Mouse (Mus musculus): ENCODE measurements around the gene Gm44805. TPM values are rescaled to one million over a fixed set of nuclear protein-coding genes. Genes with fewer than 3 reads are reported as not detected.
A peak's percentile ranks its signal among the peaks of the same experiment; 100 is the strongest.

Gene Gm44805
- polyA plus RNA-seq, 1 experiment from 2014 or later, result not detected

DNA sequence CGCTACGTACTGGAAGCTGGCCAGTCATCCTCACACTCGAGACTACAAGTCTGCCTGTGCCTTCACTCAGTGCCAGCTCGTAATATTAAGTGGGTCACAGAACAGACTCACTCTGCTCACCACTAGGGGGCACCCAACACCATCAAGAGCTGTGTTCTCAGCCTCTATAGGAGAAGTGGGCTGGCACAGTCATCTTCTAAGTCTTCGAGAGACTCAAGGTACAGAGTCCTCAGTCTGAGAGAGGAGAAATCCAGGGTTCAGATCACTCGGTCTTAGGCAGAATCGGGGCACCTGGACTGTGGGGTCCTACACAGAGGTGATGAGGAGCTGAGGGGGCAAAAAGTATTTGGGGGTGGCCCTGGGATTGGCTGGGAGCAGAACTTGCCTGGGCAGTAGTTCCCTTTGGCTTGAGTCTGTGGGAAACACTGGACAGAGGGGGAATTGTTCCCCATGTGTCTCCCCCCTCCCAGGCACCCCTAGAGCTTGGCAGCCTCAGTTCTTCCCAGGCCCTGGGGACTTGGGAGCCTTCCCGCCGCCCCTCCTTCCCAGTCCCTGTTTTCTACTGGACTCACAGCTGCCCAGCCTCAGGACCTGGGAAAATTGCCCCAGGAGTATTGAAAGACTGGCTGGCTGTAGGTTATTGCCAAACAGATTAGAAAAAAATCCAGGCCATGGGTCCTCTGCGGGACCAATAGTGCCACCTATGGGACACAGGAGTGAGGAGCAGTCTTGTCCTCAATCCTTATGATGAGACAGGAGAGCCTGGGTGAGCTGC lies 12.1 kb downstream of the Gm44805 start:
- 8% methylated on average over 10 of the region's 10 CpGs for WGBS
- peaks cover 10% of the 10 kb centered on the region for H3K4me1 ChIP-seq
- peak; percentile 57 for ATAC-seq (ENCODE audit: low FRiP score)
- no peak overlapping the region for H3K4me3 ChIP-seq
- H3K36me3 ChIP-seq, result no peaks in the 10 kb centered on the region
- 0 out of 2 replicates have a peak overlapping the region, but pooled peaks have one; percentile 4 for H3K27ac ChIP-seq
- H3K9me3 ChIP-seq (replicated peaks), result no peaks in the 10 kb centered on the region
- 0 out of 2 replicates have a peak overlapping the region, but pooled peaks have one; percentile 3 for H3K9ac ChIP-seq
- H3K27me3 ChIP-seq, result no peaks in the 10 kb centered on the region
- H3K4me2 ChIP-seq (replicated peaks), result 0 out of 2 replicates have a peak overlapping the region, but pooled peaks have one; percentile 5

DNA sequence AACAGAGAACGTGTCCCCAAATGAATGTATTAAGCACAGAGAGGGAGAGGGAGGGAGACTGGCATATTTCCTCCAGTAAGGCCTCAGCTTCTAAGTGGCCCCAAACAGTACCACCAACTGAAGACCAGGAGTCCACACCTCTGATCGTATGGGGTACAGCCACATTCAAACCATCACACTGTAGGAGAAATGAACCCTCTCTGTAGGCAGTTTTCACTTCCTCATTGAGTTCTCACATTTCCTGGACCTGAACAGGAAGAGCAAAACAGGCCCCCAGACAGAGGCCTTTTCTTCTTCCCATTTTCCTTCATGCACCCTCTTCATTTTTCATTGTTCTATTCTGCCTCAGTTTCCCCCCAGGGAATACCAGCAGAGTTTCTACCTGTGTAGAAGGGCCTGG lies 13.8 kb downstream of the Gm44805 start:
- H3K4me2 ChIP-seq (replicated peaks), result no peak overlapping the region
- no peak overlapping the region for H3K9ac ChIP-seq
- H3K4me3 ChIP-seq, result no peak overlapping the region
- ATAC-seq (ENCODE audit: low FRiP score), result no peak
- H3K36me3 ChIP-seq, result no peaks in the 10 kb centered on the region
- WGBS, result 70% methylated on average over 2 of the region's 2 CpGs
- no peaks in the 10 kb centered on the region for H3K9me3 ChIP-seq (replicated peaks)
- no peaks in the 10 kb centered on the region for H3K27me3 ChIP-seq
- H3K4me1 ChIP-seq, result peaks cover 19% of the 10 kb centered on the region
- H3K27ac ChIP-seq, result no peak overlapping the region

DNA sequence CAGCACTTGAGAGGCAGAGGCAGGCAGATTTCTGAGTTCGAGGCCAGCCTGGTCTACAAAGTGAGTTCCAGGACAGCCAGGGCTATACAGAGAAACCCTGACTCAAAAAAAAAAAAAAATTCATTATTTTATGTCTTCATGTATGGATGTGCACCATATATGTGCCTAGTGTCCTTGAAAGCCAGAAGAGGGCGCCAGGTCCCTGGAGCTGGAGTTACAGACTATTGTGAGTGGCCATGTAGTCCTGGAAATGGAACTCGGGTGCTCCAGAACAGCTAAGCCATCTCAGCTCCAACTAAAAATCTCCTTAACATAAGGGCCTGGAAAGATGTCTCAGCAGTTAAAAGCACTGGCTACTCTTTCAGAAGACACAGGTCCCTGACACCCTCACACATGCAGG lies 14.5 kb downstream of the Gm44805 start:
- no peaks in the 10 kb centered on the region for H3K27me3 ChIP-seq
- H3K4me2 ChIP-seq (replicated peaks), result no peak overlapping the region
- H3K9me3 ChIP-seq (replicated peaks), result no peaks in the 10 kb centered on the region
- no peak overlapping the region for H3K4me3 ChIP-seq
- H3K4me1 ChIP-seq, result peaks cover 19% of the 10 kb centered on the region
- no peak overlapping the region for H3K9ac ChIP-seq
- no peak for ATAC-seq (ENCODE audit: low FRiP score)
- H3K27ac ChIP-seq, result no peak overlapping the region
- 67% methylated on average over 3 of the region's 3 CpGs for WGBS
- H3K36me3 ChIP-seq, result no peaks in the 10 kb centered on the region

DNA sequence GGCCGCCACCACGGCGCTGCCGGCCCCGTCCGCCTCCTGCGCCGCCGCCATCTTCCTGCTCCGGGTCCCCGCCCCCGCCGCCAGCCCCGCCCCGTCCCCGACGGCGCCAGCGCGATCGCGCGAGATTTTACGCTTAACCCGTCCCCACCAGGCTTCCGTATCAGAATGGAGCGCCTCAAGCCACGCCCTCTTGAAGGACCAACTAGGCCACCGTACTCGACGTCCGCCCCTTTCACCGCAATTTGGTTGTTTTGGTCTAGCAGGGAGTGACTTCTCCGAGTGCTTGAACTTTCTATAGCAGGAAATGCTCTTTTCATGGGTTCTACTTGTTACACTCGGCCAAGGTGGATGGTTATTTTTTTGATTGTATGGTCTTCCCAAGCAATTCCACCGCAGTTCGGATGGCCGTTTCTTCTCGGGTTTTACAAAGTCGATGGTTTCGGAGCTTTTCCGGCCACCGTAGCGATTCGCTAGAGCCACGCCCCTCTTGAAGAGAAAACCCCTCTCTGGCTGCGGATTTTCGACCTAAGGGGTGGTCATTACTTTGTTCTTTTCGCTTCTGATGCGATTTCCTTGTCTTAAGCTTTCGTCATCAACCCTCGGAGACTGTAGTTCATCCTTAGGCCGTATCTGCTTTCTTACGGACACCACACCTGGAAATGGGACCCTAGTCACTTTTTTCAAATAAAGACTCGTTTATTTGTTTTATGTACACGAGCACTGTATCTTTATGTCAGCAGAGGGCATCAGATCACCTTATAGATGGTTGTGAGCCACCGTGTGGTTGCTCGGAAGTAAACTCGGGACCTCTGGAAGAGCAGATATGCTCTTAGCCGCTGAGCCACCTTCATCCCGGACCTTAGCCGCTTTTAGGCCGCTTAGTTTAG lies 16.0 kb downstream of the Gm44805 start, which contains the start of gene Clptm1:
Gene Clptm1 (minus strand): TSS at position 79 of the 887 bp plus-strand sequence.
- Histone ChIP-seq H3K4me1 (peaks cover 21% of the 10 kb centered on the region), H3K4me3 (peak within 1 kb of the TSS; percentile 100), H3K9me3 (replicated peaks) (no peaks in the 10 kb centered on the region), H3K27me3 (no peaks in the 10 kb centered on the region), H3K9ac (peak within 1 kb of the TSS; percentile 98), H3K4me2 (replicated peaks) (peak within 1 kb of the TSS; percentile 85), H3K36me3 (no peaks in the 10 kb centered on the region), H3K27ac (peak within 1 kb of the TSS; percentile 93)
- WGBS, result under 1% methylated on average over 63 of the region's 63 CpGs
- ATAC-seq (ENCODE audit: low FRiP score), result peak; percentile 83

DNA sequence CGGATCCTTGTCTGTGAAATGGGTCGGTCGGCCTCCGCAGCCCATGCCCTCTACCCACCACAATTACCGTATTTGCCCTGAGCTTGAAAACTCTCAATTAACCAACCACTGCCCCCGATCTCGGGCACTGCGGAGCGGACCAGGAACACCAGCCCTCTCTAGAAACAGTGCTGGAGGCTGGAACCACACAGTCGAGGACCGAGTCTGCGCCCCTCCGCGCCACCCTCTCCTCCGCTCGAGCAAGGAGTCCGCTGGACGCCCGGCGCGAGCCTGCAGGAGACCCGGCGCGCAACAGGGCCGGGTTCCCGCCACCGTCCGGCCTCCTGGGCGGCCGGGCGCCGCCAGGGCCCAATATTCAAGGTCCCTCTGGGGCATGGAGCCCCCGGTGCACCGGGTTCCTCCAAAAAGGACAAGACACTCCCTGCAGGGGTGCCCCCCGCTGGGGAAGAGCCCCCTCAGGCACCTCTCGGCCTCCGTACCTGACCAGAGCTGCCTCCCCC lies 16.7 kb downstream of the Gm44805 start:
- under 1% methylated on average over 35 of the region's 37 CpGs for WGBS
- Histone ChIP-seq H3K36me3 (peaks cover 6% of the 10 kb centered on the region), H3K4me3 (peak overlapping the region; percentile 100), H3K9ac (peak overlapping the region; percentile 98), H3K27ac (peak overlapping the region; percentile 93), H3K27me3 (no peaks in the 10 kb centered on the region), H3K4me2 (replicated peaks) (peak overlapping the region; percentile 85), H3K9me3 (replicated peaks) (no peaks in the 10 kb centered on the region), H3K4me1 (peaks cover 21% of the 10 kb centered on the region)
- ATAC-seq (ENCODE audit: low FRiP score), result peak; percentile 66

DNA sequence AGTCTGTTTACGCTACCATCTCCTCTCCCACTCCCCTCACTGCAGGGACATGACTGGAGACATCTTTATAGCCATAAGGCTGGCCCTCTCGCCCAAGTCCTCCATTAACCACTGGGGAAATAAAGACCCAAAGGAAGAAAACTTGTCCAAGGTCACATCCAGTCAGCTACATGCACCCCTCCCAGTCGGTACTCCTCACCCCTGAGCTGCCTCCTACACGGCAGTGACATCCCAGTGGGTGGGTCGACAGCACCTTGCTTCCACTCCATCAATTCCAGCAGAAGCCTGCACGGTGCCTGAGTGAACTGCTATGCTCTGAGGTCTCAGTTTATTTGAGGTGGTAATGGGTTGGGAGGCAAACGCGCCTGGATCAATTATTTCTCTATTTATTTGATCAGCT lies 17.3 kb downstream of the Gm44805 start:
- no peaks in the 10 kb centered on the region for H3K9me3 ChIP-seq (replicated peaks)
- peak; percentile 10; the same call in 1 of the 2 replicates for ATAC-seq (ENCODE audit: low FRiP score)
- H3K4me2 ChIP-seq (replicated peaks), result peak overlapping the region; percentile 85
- H3K36me3 ChIP-seq, result peaks cover 8% of the 10 kb centered on the region
- H3K27ac ChIP-seq, result no peak overlapping the region
- peak overlapping the region; percentile 100 for H3K4me3 ChIP-seq
- peaks cover 18% of the 10 kb centered on the region for H3K4me1 ChIP-seq
- WGBS, result 23% methylated on average over 8 of the region's 8 CpGs
- peak overlapping the region; percentile 98 for H3K9ac ChIP-seq
- H3K27me3 ChIP-seq, result no peaks in the 10 kb centered on the region

DNA sequence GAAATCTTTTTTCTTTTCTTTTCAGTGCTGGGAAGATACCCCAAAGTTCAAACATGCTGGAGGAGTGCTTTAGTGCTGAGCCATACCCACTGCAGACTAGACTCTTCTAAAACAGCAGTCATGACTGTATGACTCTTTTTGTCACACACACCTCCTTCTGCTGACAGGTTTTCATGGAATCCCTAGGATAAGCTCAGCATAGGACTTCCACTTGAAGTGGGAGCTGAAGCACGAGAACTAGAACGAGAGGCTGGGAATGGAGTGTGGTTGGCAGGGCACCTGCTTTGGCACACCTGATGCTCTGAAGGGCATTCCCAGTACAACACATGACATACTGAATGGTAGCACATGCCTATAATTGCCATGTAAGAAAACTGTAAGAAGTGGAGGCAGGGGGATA lies 28.6 kb downstream of the Gm44805 start:
- H3K36me3 ChIP-seq, result peaks cover 69% of the 10 kb centered on the region
- ATAC-seq (ENCODE audit: low FRiP score), result no peak
- H3K4me1 ChIP-seq, result no peaks in the 10 kb centered on the region
- H3K9me3 ChIP-seq (replicated peaks), result no peaks in the 10 kb centered on the region
- H3K4me2 ChIP-seq (replicated peaks), result no peak overlapping the region
- H3K27me3 ChIP-seq, result no peaks in the 10 kb centered on the region
- H3K27ac ChIP-seq, result no peak overlapping the region
- no peak overlapping the region for H3K4me3 ChIP-seq
- WGBS, result 92% methylated on average over 2 of the region's 2 CpGs
- H3K9ac ChIP-seq, result no peak overlapping the region

DNA sequence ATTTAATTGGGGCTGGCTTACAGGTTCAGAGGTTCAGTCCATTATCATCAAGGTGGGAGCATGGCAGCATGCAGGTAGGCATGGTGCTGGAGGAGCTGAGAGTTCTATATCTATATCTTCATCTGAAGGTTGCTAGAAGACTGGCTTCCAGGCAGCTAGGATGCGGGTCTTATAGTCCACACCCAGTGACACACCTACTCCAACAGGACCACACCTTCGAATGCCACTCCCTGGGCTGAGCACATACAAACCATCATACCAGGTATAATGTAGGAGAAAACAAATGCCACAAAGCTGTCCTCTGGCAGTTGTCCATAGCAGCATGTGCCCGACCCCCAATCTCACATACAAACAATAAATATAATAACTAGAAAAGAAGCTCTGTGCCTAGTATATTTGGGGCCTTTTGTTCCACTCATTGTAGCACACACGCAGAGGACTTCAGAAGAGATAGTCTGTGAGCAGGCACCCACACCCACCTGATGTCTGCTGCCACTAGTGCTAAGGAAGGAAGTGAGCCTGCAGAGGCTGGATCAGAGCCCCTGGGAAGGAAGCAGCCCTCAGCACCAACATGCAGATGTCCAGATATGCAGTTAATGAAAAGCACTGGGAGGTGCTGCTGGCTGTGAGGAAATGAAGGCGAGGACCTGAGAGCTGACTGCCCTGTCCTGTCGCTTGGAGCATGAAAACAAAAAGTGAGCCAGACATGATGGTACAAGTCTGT lies 30.0 kb downstream of the Gm44805 start:
- ATAC-seq (ENCODE audit: low FRiP score), result no peak
- no peak overlapping the region for H3K27ac ChIP-seq
- no peaks in the 10 kb centered on the region for H3K4me1 ChIP-seq
- H3K27me3 ChIP-seq, result no peaks in the 10 kb centered on the region
- no peaks in the 10 kb centered on the region for H3K9me3 ChIP-seq (replicated peaks)
- no peak overlapping the region for H3K4me2 ChIP-seq (replicated peaks)
- H3K9ac ChIP-seq, result no peak overlapping the region
- H3K4me3 ChIP-seq, result no peak overlapping the region
- 92% methylated on average over 6 of the region's 6 CpGs for WGBS
- peaks cover 77% of the 10 kb centered on the region for H3K36me3 ChIP-seq

DNA sequence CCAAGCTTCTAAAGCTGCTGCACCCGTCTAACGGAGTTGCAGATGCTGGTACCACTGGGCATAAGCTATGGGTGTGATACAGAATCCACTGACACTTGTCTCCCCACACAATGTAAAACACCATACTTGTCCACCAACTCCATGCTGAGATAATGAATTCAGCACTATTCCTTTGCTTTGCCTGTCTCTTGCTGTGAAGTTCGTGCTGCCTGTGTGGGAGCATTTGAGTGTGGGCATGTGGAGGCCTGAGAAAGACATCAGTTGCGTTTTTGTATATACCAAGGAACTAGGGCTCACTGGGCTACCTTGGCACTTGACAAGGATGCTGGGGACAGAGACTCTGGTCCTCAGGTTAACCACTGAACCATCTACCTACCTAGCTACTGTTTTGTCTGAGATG lies 40.0 kb downstream of the Gm44805 start:
- no peak overlapping the region for H3K4me2 ChIP-seq (replicated peaks)
- no peaks in the 10 kb centered on the region for H3K9me3 ChIP-seq (replicated peaks)
- H3K27me3 ChIP-seq, result no peaks in the 10 kb centered on the region
- H3K9ac ChIP-seq, result no peak overlapping the region
- no peaks in the 10 kb centered on the region for H3K4me1 ChIP-seq
- H3K27ac ChIP-seq, result no peak overlapping the region
- ATAC-seq (ENCODE audit: low FRiP score), result no peak
- 92% methylated on average over 4 of the region's 4 CpGs for whole genome bisulfite sequencing
- H3K4me3 ChIP-seq, result no peak overlapping the region
- peaks cover 98% of the 10 kb centered on the region for H3K36me3 ChIP-seq

DNA sequence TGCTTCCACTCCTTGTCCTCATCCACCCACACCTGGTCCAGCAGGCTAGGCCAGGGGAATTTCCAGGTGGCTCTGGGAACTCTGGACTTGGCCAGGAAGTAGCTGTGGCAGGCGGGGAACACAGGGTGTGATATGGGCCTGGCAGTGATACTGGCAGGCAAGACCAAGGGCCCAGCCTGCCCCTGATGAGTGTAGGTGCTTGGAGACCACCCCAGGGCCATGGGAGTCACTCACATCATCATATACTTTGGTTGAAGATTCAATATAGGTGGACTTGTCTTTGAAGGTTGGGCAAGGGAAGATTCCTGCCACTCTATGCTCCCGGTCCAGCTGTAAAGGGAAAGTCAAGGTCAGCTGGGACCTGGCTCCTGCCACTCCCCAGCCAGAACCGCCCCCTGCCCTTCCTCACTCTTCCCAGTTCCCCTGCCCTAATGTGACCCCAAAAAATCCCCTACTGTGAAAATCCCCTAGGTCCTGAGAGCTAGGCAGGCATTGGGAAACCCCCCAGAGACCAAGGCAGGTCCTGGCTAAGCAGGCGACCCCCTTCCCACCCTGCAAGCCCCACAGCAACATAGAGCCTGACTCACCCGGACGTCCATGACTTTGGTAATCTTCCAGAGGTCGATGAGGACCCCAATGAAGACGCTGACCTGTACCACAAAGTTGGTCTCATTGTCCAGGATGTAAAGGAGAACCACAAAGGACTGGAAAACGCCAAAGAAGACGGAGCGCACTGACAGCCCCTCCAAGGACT lies 46.0 kb downstream of the Gm44805 start:
- ATAC-seq (ENCODE audit: low FRiP score), result no peak
- no peaks in the 10 kb centered on the region for H3K4me1 ChIP-seq
- H3K27ac ChIP-seq, result no peak overlapping the region
- no peak overlapping the region for H3K4me3 ChIP-seq
- no peak overlapping the region for H3K9ac ChIP-seq
- WGBS, result 90% methylated on average over 11 of the region's 11 CpGs
- peaks cover 83% of the 10 kb centered on the region for H3K36me3 ChIP-seq
- no peaks in the 10 kb centered on the region for H3K9me3 ChIP-seq (replicated peaks)
- no peak overlapping the region for H3K4me2 ChIP-seq (replicated peaks)
- H3K27me3 ChIP-seq, result no peaks in the 10 kb centered on the region

DNA sequence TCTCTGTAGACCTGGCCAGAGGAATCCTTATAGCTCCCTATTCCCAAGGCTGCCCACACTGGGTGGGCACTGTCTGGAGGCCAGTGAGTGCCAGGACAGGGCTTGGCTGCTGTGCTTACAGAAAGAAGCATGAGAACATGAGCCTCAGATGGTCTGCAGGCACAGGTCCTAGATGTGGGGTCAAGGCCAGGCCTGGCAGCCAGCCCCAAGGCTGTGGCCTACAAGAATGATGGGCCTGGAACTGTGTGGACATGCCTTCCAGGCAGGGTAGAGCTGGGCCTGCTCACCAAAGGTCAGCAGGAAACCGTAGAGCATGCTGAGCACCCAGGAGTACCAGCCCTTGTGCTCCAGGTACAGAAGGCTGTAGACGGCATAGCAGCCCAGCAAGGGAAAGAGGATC lies 46.6 kb downstream of the Gm44805 start:
- 100% methylated on average over 2 of the region's 2 CpGs for WGBS
- Histone ChIP-seq H3K36me3 (peaks cover 77% of the 10 kb centered on the region), H3K9me3 (replicated peaks) (no peaks in the 10 kb centered on the region), H3K4me1 (peaks cover 2% of the 10 kb centered on the region; the same call in 1 of the 2 replicates), H3K4me2 (replicated peaks) (no peak overlapping the region), H3K9ac (no peak overlapping the region), H3K27ac (no peak overlapping the region), H3K27me3 (0 out of 2 replicates have a peak, but pooled peaks cover 2% of the 10 kb centered on the region), H3K4me3 (no peak overlapping the region)
- ATAC-seq (ENCODE audit: low FRiP score), result no peak
